Mouse (Mus musculus): ENCODE data around the gene Ddah2.

GRCm38 (mm10) chr17:35082841-35083576 is 24.2 kb downstream of the Ddah2 start:
- no peak for TF ChIP-seq CTCF (IDR thresholded peaks at IDR 0.05; ENCODE audit: borderline replicate concordance, insufficient read depth, low read depth, low read length)
- peak; percentile 8; the same call in 1 of the 2 replicates for TF ChIP-seq POLR2A (IDR thresholded peaks at IDR 0.05; ENCODE audit: borderline replicate concordance, insufficient read depth, low read length)

Measured in cerebellum, adult 2 months (tissue).